Mouse (Mus musculus) heart, embryonic 15.5 days (tissue): ENCODE measurements around the gene Tmem97. TPM values are rescaled to one million over a fixed set of nuclear protein-coding genes. Genes with fewer than 3 reads are reported as not detected.

Experiments
- ATAC-seq: fragments of 200-750 bp; cut with Nextera tagmentation; replicated peaks from 2 replicates; pipeline ENCODE4 v1.8.0; 2017; ENCODE audit warnings: low read depth, moderate TSS enrichment; ENCODE audit not compliant: insufficient number of reproducible peaks, insufficient read depth, low FRiP score
- H3K27ac ChIP-seq: fragments of 300-500 bp; sonication (generic); 2 replicates; pipeline ENCODE4 v1.5.1; 2015; ENCODE audit warnings: mild to moderate bottlenecking, inconsistent platforms
- H3K27me3 ChIP-seq: fragments of 300-500 bp; sonication (generic); 2 replicates; pipeline ENCODE4 v1.6.1; 2015; ENCODE audit warnings: inconsistent platforms
- H3K36me3 ChIP-seq: fragments of 300-500 bp; sonication (generic); 2 replicates; pipeline ENCODE4 v1.6.1; 2015; ENCODE audit warnings: mild to moderate bottlenecking, inconsistent platforms
- H3K4me1 ChIP-seq: fragments of 300-500 bp; sonication (generic); replicated peaks from 2 replicates; pipeline ENCODE4 v1.6.1; 2015; ENCODE audit warnings: inconsistent platforms
- H3K4me2 ChIP-seq: fragments of 300-500 bp; sonication (generic); 2 replicates; pipeline ENCODE4 v1.6.1; 2015; ENCODE audit warnings: inconsistent platforms, mild to moderate bottlenecking, moderate library complexity
- H3K4me3 ChIP-seq: fragments of 300-500 bp; sonication (generic); 2 replicates; pipeline ENCODE4 v1.5.1; 2015; ENCODE audit warnings: mild to moderate bottlenecking, inconsistent platforms
- H3K9ac ChIP-seq: fragments of 300-500 bp; sonication (generic); 2 replicates; pipeline ENCODE4 v1.6.1; 2015; ENCODE audit warnings: mild to moderate bottlenecking, inconsistent platforms
- H3K9me3 ChIP-seq: fragments of 300-500 bp; sonication (generic); replicated peaks from 2 replicates; pipeline ENCODE4 v1.6.1; 2016; ENCODE audit warnings: inconsistent platforms
- WGBS: fragments of 180-500 bp; shearing (Covaris S2); methylation state at CpG from one replicate; pipeline ENCODE4 v1.1.7; 2015; ENCODE audit warnings: mixed read lengths; 5-methylcytosine and 5-hydroxymethylcytosine counted together
- polyA plus RNA-seq: library from polyadenylated mRNA; unstranded; fragments of >200 nt; fragmentation: Nextera tagmentation; extraction: Ambion mirVana; gene quantifications from 2 replicates; pipeline ENCODE4 v1.2.1, GENCODE M21; 2015

The Tmem97 gene
- polyA plus RNA-seq, 1 experiment from 2014 or later = 43.8 TPM

DNA sequence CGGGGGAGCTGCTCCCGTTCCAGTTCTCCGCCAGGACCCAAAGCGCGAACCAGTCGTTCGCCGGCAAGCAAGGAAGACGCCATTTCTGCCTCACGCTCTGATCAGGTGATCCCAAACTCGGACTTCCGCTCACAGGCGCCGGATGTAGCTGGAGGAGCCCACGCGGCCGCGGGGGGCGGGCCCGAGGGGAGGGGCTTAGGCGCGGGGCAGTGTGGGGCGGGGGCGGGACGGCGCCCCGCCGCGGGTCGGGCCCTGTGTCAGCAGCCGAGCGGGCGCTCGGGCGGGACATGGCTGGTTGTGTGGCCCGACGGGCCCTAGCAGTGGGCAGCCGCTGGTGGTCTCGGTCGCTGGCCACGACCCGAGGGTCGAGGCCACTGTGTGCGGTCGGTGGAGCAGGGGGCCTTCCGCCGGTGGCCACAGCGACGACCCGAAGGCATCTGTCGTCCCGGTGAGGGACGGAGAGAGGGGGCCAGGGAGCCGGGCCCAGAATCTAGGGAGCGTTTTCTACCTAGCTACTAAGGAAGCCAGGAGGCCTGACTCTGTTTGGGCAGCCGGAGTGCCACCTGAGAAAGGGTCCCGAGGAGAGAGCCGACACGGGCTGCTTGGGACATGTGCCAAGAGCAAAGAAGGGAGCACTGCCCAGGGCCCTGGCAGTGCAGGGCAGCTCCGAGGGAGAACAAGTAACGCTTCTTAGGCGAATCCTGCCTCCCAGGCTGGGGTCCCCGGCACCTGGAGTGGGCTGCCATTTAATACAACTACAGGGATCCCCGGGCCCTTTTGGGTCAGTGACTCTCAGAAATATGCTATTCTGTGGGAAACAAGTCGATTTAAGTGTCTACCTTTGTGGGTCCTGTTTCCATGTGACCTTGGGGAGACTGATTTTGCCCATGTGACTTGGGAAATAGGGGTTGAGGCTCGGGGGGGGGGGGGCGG, 38.3 kb downstream of the Tmem97 start, which contains the start of the genes Tmem199 and Poldip2:
Tmem199 (minus strand) TSS at position 148 of the 933 bp plus-strand sequence.
Poldip2 (plus strand) TSS at position 169 of the 933 bp plus-strand sequence.
- Histone ChIP-seq H3K4me3 (peak within 1 kb of the TSS; percentile 91), H3K4me2 (peak within 1 kb of the TSS; percentile 91), H3K27me3 (no peaks in the 10 kb centered on the region), H3K4me1 (peaks cover 15% of the 10 kb centered on the region), H3K36me3 (peaks cover 51% of the 10 kb centered on the region), H3K9me3 (no peaks in the 10 kb centered on the region), H3K27ac (peak within 1 kb of the TSS; percentile 87), H3K9ac (peak within 1 kb of the TSS; percentile 99)
- ATAC-seq = peak; percentile 96
- under 1% methylated on average over 56 of the region's 67 CpGs for WGBS

DNA sequence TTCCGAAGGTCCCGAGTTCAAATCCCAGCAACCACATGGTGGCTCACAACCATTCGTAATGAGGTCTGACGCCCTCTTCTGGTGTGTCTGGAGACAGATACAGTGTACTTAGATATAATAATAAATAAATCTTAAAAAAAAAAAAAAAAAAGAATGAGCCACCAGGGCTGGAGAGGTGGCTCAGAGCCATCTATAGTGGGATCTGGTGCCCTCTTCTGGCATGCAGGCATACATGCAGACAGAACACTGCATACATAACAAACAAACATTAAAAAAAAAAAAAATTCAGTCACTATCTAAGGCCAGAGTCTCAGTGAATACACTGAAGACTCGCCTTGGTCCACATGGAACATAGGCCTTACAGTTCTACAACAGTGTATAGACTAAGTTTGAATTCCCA, 41.4 kb downstream of the Tmem97 start:
- H3K36me3 ChIP-seq = peaks cover 41% of the 10 kb centered on the region
- 79% methylated on average over 5 of the region's 5 CpGs for WGBS

DNA sequence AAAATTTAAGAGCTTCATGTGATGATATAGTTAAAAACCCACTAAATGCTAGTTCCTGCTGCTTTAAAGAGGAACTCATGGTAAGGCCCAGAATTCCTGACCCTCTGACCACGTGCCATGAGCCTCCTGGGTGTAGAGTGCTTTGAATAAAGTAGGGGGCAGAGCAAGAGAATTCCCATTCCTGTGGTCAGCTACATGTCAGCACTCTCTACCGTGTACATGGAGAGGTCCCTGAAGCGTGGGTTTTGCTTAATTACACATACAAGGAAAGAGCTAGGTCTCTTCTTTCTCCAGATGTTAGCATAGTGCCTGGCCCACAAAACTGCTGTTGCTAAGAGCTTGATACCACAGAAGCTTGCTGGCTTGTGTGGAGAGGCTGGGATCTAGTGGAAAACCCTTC, 45.1 kb downstream of the Tmem97 start:
- H3K36me3 ChIP-seq = peaks cover 39% of the 10 kb centered on the region
- ATAC-seq = no peak
- 77% methylated on average over 3 of the region's 3 CpGs for WGBS

More for the DNA sequence above, 41.4 kb downstream of the Tmem97 start:
- no peak overlapping the region for H3K4me3 ChIP-seq
- H3K4me2 ChIP-seq = no peak overlapping the region
- no peak overlapping the region for H3K27ac ChIP-seq
- no peaks in the 10 kb centered on the region for H3K9me3 ChIP-seq
- ATAC-seq = no peak
- no peaks in the 10 kb centered on the region for H3K27me3 ChIP-seq
- no peak overlapping the region for H3K9ac ChIP-seq
- H3K4me1 ChIP-seq = peaks cover 15% of the 10 kb centered on the region

DNA sequence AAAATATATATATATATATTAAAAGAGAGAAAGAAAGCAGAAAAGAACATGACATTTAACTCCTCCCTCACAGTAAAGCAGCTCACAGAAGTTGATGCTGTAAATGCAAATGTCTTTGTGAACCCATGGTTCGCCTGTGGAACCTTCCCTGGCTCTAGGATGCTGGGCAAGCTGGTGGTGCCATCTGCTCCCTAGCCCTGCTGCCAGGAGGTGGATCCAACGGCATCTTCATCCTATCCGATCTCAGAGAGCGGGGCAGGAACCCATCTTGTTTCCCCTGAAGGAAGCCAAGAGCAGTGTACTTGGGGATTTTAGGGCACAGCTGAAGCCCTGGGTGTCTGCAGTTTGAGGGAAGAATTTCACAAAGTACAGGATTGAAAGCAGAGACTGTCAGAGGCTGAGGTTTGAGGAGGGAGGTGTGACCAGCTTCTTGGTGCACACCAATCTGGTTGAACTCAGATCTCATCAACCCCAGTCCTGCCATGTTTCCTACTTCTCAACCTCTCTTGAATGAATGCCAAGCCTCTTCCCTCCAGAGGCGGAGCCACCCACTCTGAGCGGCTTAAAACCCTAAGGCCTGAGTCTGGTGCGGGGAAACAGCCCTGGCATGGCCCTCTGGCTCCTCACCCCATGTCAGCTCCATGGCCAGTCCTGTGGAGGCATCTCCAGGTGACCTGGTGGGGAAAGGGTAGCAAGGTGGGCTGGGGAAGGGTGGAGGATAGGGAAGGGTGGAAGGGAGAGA, 47.5 kb downstream of the Tmem97 start, which contains the start of gene Sebox:
Sebox (plus strand) TSS at position 539 of the 742 bp plus-strand sequence.
- WGBS = 67% methylated on average over 7 of the region's 7 CpGs
- peaks cover 39% of the 10 kb centered on the region for H3K27me3 ChIP-seq

More for the DNA sequence above, 45.1 kb downstream of the Tmem97 start:
- Histone ChIP-seq H3K4me2 (no peak overlapping the region), H3K27ac (no peak overlapping the region), H3K4me3 (no peak overlapping the region), H3K9me3 (no peaks in the 10 kb centered on the region), H3K27me3 (peaks cover 15% of the 10 kb centered on the region), H3K9ac (no peak overlapping the region), H3K4me1 (no peaks in the 10 kb centered on the region)

DNA sequence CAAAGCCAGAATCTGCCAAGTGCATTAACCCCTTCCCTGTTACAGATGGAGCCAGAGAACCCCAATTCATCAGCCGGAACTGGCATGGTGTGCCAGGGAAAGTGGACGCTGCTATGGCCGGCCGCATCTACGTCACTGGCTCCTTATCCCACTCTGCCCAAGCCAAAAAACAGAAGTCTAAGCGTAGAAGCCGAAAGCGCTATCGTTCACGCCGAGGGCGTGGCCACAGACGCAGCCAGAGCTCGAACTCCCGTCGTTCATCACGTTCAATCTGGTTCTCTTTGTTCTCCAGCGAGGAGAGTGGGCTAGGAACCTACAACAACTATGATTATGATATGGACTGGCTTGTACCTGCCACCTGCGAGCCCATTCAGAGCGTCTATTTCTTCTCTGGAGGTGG, 49.0 kb downstream of the Tmem97 start:
- peaks cover 14% of the 10 kb centered on the region for H3K4me1 ChIP-seq
- no peak for ATAC-seq
- no peaks in the 10 kb centered on the region for H3K9me3 ChIP-seq
- 79% methylated on average over 20 of the region's 20 CpGs for WGBS
- H3K9ac ChIP-seq = no peak overlapping the region
- H3K4me3 ChIP-seq = no peak overlapping the region
- peaks cover 54% of the 10 kb centered on the region for H3K27me3 ChIP-seq
- peaks cover 10% of the 10 kb centered on the region; the same call in 1 of the 2 replicates for H3K36me3 ChIP-seq
- no peak overlapping the region for H3K4me2 ChIP-seq
- H3K27ac ChIP-seq = no peak overlapping the region

More for the DNA sequence above, 47.5 kb downstream of the Tmem97 start, which contains the start of gene Sebox:
- Histone ChIP-seq H3K4me1 (no peaks in the 10 kb centered on the region; the same call in 1 of the 2 replicates), H3K4me3 (no peak within 1 kb of the TSS), H3K4me2 (no peak within 1 kb of the TSS), H3K9me3 (no peaks in the 10 kb centered on the region), H3K36me3 (peaks cover 26% of the 10 kb centered on the region), H3K27ac (no peak within 1 kb of the TSS), H3K9ac (no peak within 1 kb of the TSS)
- no peak for ATAC-seq

DNA sequence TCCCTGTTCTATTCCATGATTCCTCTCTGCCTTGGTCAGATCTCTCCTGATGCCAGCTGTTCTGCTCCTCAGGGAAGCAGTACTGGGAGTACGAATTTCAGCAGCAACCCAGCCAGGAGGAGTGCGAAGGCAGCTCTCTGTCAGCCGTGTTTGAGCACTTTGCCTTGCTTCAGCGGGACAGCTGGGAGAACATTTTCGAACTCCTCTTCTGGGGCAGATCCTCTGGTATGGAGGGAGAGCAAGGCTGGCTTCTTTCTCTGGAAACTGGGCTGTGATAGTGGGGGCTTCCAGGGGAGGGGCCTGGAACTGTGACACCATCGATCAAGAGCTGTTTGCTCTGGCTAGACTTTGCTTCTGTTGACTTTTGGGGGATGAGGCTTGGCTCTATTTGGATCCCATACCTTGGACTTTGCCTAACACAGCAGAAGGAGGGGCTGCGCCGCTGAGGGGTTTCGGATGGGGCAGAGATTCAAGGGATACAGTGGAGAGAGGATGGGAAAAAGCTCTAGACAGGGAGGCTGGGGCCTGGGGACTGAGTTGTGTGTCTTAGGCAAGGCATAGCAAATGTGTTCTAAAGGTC, 49.9 kb downstream of the Tmem97 start:
- Histone ChIP-seq H3K9ac (no peak overlapping the region), H3K4me3 (no peak overlapping the region), H3K36me3 (0 out of 2 replicates have a peak, but pooled peaks cover 2% of the 10 kb centered on the region), H3K27ac (no peak overlapping the region), H3K27me3 (peaks cover 62% of the 10 kb centered on the region), H3K9me3 (no peaks in the 10 kb centered on the region), H3K4me2 (no peak overlapping the region), H3K4me1 (peaks cover 14% of the 10 kb centered on the region)
- WGBS = 66% methylated on average over 9 of the region's 9 CpGs
- no peak for ATAC-seq

DNA sequence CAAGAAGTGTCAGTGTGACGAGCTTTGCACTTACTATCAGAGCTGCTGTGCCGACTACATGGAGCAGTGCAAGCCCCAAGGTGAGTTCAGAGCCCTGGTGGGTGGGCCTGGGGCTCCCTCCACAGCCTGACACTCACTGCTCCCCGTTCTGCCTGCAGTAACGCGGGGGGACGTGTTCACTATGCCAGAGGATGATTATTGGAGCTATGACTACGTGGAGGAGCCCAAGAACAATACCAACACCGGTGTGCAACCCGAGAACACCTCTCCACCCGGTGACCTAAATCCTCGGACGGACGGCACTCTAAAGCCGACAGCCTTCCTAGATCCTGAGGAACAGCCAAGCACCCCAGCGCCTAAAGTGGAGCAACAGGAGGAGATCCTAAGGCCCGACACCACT, 51.0 kb downstream of the Tmem97 start:
- Histone ChIP-seq H3K9me3 (no peaks in the 10 kb centered on the region), H3K4me2 (no peak overlapping the region)
- ATAC-seq = no peak

DNA sequence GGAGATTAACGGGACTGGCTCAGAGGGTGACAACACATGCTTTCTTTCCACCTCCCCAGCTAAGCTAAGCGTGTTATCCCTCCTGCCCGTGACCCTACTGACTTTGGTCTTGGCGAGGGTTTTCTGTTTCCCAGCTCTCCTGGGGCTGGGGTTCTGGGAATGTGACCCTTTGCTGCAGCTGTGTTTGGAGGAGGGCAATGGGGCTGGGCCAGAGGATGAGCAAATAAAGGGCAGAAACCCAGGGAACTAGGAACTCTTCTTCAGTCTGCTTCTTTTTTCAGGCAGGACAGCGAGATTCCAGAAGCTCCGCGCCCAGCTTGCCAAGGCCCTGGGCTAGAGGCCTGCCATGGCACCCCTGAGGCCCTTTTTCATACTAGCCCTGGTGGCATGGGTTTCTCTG, 51.6 kb downstream of the Tmem97 start, which contains the start of gene Vtn:
Vtn (plus strand) TSS at position 88 of the 400 bp plus-strand sequence.
- peak within 1 kb of the TSS; percentile 52 for H3K4me3 ChIP-seq
- H3K36me3 ChIP-seq = no peaks in the 10 kb centered on the region
- 53% methylated on average over 7 of the region's 7 CpGs for WGBS
- H3K9ac ChIP-seq = no peak within 1 kb of the TSS
- peaks cover 79% of the 10 kb centered on the region for H3K27me3 ChIP-seq
- no peaks in the 10 kb centered on the region for H3K9me3 ChIP-seq
- H3K27ac ChIP-seq = no peak within 1 kb of the TSS
- no peak for ATAC-seq
- peaks cover 14% of the 10 kb centered on the region for H3K4me1 ChIP-seq
- peak within 1 kb of the TSS; percentile 83 for H3K4me2 ChIP-seq

More for the DNA sequence above, 51.0 kb downstream of the Tmem97 start:
- Histone ChIP-seq H3K4me1 (peaks cover 14% of the 10 kb centered on the region), H3K9ac (no peak overlapping the region), H3K36me3 (no peaks in the 10 kb centered on the region), H3K27ac (no peak overlapping the region), H3K27me3 (peaks cover 74% of the 10 kb centered on the region), H3K4me3 (no peak overlapping the region)
- 41% methylated on average over 16 of the region's 16 CpGs for WGBS

DNA sequence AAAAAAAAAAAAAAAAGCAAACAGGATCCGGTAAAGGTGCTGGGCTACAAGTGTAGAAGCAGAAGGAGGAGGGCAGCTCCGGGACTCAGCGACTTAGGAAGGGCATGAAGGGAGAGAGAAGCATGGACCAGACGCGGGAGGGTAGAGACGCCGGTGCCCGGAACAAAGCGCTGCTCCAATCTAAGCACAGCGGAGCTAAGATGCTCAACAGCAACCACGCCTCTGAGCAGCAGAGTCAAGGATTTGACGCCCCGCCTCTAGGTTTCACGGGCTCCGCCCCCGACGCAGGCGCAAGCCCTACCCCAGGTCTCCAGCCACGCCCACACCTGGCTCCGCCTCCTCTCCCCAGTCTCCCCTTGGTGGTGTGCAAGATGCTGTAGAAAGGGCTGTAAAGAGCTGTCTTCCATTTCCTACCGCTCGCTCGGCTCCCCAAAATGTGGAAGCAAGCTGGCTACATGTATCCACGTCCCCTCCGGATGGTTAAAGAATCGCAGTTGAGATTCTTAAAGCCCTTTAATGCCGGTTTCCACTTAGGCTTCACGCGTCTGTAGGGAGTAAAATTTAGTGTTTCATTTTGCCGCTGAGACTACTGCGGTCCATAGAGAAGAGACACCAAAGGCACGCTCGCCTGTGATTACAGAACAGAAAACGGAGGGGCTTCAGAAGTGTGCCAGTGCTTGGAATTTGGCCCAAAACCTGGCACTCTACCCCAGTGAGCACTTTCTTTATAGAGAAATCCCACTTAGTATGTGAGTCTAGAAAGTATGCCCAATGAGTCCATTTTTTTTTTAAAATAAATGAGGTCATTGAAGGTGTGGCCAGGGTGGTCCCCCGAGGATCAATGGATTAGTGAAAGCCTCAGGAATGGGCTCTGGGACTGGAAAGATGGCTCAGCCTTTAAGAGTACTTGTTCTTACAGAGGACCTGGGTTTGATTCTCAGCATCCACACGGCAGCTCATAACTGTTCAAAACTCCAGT, 52.7 kb downstream of the Tmem97 start, which contains the start of gene Sarm1:
Sarm1 (minus strand) TSS at position 211 of the 979 bp plus-strand sequence.
- WGBS = 6% methylated on average over 36 of the region's 36 CpGs
- Histone ChIP-seq H3K27me3 (peaks cover 81% of the 10 kb centered on the region), H3K4me1 (peaks cover 14% of the 10 kb centered on the region), H3K9ac (no peak within 1 kb of the TSS), H3K36me3 (no peaks in the 10 kb centered on the region), H3K4me2 (peak within 1 kb of the TSS; percentile 83), H3K4me3 (peak within 1 kb of the TSS; percentile 52), H3K27ac (no peak within 1 kb of the TSS), H3K9me3 (no peaks in the 10 kb centered on the region)
- peak; percentile 93 for ATAC-seq

DNA sequence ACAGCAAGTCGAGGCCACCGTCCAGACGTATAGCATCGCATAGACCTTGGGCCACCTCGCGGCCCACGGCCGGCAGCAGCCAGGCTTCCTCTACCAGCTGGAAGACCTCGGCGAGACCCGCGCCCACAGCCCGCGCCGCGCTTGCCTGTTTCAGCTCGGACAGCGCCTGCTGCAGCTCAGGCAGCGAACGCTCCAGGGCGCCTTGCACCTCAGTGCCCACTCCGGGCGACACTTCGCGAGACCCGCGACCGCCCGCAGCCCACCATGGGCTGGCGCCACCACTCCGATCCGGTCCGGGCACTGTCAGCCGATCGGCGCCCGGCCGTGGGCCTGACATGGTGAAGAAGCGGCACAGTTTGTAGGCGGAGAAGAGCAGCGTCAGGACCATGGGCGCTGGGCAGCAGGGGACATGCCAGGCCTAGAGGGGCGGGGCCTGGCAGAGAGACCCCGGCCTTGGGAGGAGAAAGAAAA, 53.5 kb downstream of the Tmem97 start:
- Histone ChIP-seq H3K9ac (no peak overlapping the region), H3K4me2 (peak overlapping the region; percentile 83), H3K27ac (no peak overlapping the region), H3K9me3 (no peaks in the 10 kb centered on the region), H3K27me3 (peaks cover 85% of the 10 kb centered on the region), H3K4me1 (peaks cover 14% of the 10 kb centered on the region), H3K36me3 (no peaks in the 10 kb centered on the region), H3K4me3 (peak overlapping the region; percentile 52)
- peak; percentile 16; the same call in 1 of the 2 replicates for ATAC-seq
- WGBS = under 1% methylated on average over 44 of the region's 44 CpGs
